Mouse (Mus musculus) embryo, embryonic 10.5 days (tissue): ENCODE measurements around the gene Slc9a9.

ENCODE experiments used
- DNase-seq: peaks from one replicate; pipeline ENCODE4 v3.0.0-alpha.2; 2015; ENCODE audit warnings: low spot score

Gene Slc9a9

DNA sequence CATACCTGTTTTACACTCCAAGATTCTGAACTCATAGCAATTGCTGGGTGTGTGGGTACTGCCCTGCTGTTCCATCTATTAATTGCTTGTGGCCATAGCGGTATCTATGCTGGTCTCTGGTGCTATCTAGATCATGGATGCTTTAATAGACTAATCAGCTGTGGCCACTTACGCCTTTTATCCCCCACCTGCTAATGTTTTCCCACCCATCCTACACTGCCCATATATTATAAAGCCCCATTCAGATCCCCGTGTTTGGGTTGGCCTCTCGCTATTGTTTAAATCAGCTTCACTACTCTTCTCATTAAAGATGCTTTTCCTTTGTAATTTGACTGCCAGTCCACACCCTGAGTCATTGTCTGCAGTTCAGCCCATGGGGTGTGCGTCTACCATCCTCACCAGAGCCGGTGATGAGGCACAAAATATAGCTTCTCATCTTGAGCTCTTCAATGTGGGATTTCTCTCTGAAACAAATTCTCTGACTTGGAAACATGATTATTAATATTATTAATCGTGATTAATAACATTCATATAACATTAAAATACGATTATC is 168.8 kb downstream of the Slc9a9 start:
- no peak for DNase-seq

GRCm38 (mm10) chr9:94839204-94839603 is 169.5 kb downstream of the Slc9a9 start:
- no peak for DNase-seq

DNA sequence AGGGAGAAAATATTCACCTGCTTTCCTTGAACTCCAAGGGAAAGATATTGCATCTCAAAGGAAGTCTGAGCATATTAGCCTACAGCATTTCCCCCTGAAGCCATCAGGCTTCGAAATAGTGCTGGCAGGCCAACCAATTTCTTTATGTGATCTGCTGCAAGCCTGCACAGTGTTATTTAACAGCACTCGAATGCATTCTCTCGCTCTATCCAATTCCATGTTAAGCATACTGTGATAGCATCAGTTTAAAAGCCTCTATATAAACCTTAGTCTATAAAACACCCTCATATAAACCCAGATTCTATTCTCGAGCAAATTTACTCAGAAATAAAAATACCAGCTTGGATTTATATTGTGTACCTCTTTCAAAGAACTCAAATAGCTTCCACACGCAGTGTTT is 170.7 kb downstream of the Slc9a9 start:
- DNase-seq = no peak

GRCm38 (mm10) chr9:94840972-94841371 is 171.3 kb downstream of the Slc9a9 start:
- DNase-seq = no peak

- no peak for DNase-seq
Measured at GRCm38 (mm10) chr9:94844176-94844575, 174.5 kb downstream of the Slc9a9 start.

DNA sequence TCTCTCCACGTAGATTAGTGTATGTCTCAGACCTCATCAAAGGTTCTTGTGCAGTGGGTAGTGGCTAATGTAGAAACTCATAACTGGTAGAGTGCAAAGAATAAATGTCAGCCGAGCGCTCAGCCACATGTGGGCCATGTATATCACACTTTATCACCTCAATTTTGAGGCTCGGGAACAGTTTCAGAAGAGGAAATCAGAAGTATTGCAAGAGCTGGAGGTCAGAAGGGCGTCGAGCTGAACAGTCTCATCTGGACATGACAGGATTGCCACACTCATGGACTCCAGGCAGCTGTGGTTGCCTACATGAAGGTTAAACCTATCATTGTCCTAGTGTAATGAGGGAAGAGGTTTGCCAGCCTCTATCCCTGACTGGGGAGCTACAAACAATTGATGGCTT is 177.9 kb downstream of the Slc9a9 start:
- DNase-seq = no peak

- no peak for DNase-seq
Measured at GRCm38 (mm10) chr9:94851550-94851949, 181.8 kb downstream of the Slc9a9 start.

DNA sequence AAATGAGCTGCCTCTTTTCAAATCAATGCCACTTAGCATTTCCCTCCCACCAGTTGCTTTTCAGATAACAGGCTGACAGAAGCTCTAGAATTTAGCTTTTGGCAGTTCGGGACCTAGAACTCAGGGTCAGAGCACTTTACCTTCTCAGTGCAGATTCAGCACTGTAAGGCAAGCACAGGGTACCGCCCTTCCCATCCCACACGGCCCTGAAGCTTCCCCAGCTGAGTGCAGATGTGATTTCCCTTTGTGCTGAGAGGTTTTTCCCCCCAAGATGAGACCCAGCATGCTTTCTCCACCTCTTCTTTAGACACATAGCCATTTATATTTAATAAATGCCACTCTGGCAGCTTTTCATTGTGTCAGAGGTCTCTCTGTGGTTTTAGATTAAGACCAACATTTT is 186.4 kb downstream of the Slc9a9 start:
- DNase-seq = no peak

- no peak for DNase-seq
Measured at GRCm38 (mm10) chr9:94868557-94868956, 198.8 kb downstream of the Slc9a9 start.

DNA sequence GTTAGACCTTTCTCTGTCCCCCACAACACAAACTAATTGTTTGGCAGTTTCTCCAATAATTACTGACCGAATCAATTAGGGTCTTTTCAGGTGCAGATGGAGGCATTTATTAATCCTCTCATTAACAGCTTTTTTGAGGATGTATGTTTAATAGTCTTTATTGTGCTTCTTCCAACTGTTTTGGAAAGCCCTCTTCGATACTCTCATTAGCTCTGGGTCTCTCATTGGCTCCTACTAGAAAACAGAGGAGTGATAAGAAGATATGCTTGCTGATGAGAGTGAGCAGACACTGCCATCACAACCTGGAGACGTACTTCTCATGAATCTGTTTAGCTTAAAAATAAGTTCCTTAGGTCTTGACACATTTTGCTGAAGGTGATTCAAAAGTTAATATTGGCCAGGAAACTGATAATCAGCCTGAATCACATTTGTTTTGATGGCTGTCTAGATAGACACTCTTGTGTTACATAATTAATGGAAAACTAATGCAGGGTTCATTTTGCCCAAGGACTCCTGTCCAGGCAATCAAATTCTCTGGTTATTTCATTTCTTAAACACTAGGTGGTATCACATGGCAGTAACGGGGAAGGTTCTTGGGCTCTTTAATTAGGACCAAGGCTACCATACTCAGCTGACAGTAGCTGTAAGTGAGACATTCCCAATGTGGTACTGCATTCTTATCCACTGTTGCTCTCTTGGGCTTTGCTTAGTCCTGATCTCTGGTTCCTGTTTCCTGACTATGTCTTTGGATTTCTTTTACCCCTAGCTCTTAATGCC is 199.5 kb downstream of the Slc9a9 start:
- DNase-seq = peak; percentile 18

GRCm38 (mm10) chr9:94882517-94882916 is 212.8 kb downstream of the Slc9a9 start:
- DNase-seq = no peak

GRCm38 (mm10) chr9:94883435-94883834 is 213.7 kb downstream of the Slc9a9 start:
- no peak for DNase-seq

DNA sequence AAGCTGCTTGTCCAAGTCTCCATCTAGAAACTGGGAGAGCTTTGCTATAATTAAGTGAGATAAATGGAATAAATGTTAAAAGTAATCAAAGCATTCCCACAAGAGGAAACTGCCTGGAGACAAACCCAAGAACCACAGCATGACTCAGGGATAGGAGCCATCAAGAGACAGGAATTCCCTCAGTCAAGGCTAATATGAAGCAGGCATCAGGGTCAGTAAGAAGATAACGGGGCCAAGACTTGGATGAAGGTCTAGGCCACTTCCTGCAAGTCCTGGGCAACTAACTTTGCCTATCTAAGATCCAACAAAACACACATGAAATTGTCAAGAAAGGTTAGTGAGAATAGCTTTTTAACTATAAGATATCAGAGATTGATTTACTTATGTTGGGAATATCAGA is 215.4 kb downstream of the Slc9a9 start:
- DNase-seq = no peak

- no peak for DNase-seq
Measured at GRCm38 (mm10) chr9:94889647-94890046, 219.9 kb downstream of the Slc9a9 start.

DNA sequence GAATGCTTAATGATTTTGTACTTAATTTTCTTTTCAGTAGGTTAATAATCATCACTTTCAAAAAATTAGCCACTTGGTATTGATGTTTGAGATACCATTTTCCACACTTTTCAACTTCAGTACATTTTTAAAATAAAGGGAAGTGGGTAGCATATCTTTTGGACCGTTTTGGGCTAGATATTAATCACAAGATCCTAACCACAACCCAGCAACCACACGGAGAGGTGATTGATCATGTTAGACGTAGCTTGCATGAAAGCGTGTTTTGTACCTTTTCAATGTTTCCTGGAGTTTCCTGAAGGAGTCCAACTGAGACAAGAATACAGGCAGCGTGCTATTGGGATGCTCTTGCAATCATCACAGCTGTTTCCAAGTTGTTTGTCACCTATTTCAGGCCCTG is 226.2 kb downstream of the Slc9a9 start:
- DNase-seq = no peak

DNA sequence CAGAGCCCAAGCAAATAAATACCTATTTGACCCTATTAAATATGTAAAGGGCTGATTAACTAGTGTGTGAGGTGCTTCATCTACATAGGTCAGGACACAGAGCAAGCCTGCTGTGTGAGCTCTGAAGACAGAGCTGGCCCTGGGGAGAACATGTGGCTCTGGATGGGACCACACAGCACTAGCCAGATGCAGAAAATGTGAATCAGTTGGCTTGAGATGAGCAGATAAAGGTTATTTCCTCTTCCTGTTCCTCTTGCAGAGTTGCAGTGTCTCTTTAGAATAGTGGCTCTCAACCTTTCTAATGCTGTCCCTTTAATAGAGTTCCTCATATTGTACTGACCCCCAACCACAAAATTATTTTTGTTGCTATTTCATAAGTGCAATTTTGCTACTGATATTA is 234.5 kb downstream of the Slc9a9 start:
- no peak for DNase-seq

GRCm38 (mm10) chr9:94907020-94907610 is 237.4 kb downstream of the Slc9a9 start:
- no peak for DNase-seq

- DNase-seq = no peak
Measured at GRCm38 (mm10) chr9:94912071-94912470, 242.4 kb downstream of the Slc9a9 start.

- DNase-seq = peak; percentile 22
Measured at GRCm38 (mm10) chr9:94922062-94922461, 252.4 kb downstream of the Slc9a9 start.

GRCm38 (mm10) chr9:94925845-94926244 is 256.1 kb downstream of the Slc9a9 start:
- no peak for DNase-seq

- peak; percentile 21 for DNase-seq
Measured at GRCm38 (mm10) chr9:94927101-94927500, 257.4 kb downstream of the Slc9a9 start.

DNA sequence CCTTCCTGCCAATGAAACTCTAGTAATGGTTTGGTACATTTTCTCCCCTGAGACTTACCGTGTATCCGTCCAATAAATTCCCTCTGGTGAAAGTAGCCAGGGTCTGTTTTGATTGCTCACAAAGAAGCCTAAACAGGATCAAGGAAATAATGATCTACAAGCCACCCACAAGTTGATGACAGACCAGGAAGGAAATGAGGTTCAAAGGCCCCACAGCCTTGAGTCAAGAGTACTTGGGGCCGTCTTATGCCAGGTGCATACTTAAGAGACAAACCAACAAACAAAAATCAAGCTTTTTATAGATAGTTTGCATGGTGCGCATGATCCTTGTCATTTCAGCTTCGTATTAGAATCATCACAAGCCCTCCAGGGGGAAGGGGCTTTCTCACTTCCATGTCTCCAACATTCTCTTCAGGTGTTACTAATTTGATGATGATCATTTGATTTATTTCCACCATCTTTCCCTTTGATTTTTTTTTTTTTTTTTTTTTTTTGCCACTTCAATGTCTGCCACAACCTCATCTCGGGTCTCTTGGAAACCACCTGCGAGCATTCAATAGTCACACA is 275.9 kb downstream of the Slc9a9 start:
- no peak for DNase-seq

DNA sequence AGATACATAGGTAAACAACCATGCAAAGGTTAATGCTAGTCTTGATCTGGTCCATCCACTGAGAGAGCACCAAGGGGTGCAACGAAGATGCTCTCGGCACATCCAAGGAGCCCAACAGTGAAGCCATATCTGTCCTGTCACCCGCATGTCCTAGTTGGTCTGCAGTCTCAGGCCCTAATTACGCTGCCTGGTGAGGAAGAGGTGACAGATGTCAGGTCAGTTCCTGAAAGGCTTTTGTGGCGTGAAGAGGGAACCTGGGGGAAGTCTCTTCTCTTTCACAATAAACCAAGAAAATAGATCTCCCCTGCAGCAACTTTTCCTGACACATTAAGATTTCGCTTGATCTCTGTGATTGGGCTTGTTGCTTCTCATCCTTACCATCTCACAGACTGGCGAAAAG is 277.5 kb downstream of the Slc9a9 start:
- DNase-seq = no peak
